Mouse (Mus musculus) midbrain, embryonic 15.5 days (tissue): ENCODE measurements at regions not wholly inside any gene's neighbourhood (a gene's known extent, or its start where the extent isn't known, plus 50 kb on each side); places are given as distances from the start of the nearest gene placed in this dataset.

Source experiments
- ATAC-seq: fragments of 200-750 bp; cut with Nextera tagmentation; replicated peaks from 2 replicates; pipeline ENCODE4 v1.8.0; 2017; ENCODE audit warnings: moderate TSS enrichment
- H3K27ac ChIP-seq: fragments of 300-500 bp; sonication (generic); 2 replicates; pipeline ENCODE4 v1.5.1; 2015; ENCODE audit warnings: mild to moderate bottlenecking, inconsistent platforms
- H3K27me3 ChIP-seq: fragments of 300-500 bp; sonication (generic); replicated peaks from 2 replicates; pipeline ENCODE4 v1.6.1; 2015; ENCODE audit warnings: inconsistent platforms
- H3K36me3 ChIP-seq: fragments of 300-500 bp; sonication (generic); replicated peaks from 2 replicates; pipeline ENCODE4 v1.6.1; 2015; ENCODE audit warnings: inconsistent platforms
- H3K4me1 ChIP-seq: fragments of 300-500 bp; sonication (generic); 2 replicates; pipeline ENCODE4 v1.6.1; 2015; ENCODE audit warnings: inconsistent platforms
- H3K4me2 ChIP-seq: fragments of 300-500 bp; sonication (generic); 2 replicates; pipeline ENCODE4 v1.6.1; 2015; ENCODE audit warnings: inconsistent platforms, mild to moderate bottlenecking, moderate library complexity
- H3K4me3 ChIP-seq: fragments of 300-500 bp; sonication (generic); 2 replicates; pipeline ENCODE4 v1.5.1; 2015; ENCODE audit warnings: mild to moderate bottlenecking, inconsistent platforms
- H3K9ac ChIP-seq: fragments of 300-500 bp; sonication (generic); 2 replicates; pipeline ENCODE4 v1.6.1; 2015; ENCODE audit warnings: mild to moderate bottlenecking, inconsistent platforms
- H3K9me3 ChIP-seq: fragments of 300-500 bp; sonication (generic); 2 replicates; pipeline ENCODE4 v1.6.1; 2016; ENCODE audit warnings: inconsistent platforms
- WGBS: fragments of 180-500 bp; shearing (Covaris S2); methylation state at CpG from one replicate; pipeline ENCODE4 v1.1.7; 2015; ENCODE audit warnings: mixed read lengths; 5-methylcytosine and 5-hydroxymethylcytosine counted together

DNA sequence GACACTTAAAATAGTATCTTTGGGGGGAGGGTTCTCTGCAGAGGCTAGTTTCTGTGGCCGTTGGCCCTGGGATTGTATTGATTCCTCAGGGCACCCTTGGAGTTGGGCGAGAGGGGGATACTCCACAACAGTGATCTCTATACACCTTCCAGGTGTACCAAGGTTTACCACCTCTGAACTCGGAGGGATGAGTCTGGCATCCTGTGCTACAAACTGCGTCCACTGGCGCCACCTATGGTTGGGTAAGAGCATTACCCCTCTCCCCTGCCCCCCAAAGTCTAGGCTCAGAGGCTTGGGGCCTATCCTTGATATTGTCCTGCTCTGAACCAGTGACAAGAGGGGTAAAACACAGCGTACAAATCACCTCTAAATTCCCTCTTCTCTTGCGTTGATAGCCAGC, 62.2 kb downstream of the Gm17728 start:
- H3K4me3 ChIP-seq: no peak overlapping the region
- H3K27ac ChIP-seq: no peak overlapping the region
- H3K27me3 ChIP-seq: no peaks in the 10 kb centered on the region
- no peak overlapping the region for H3K4me2 ChIP-seq
- no peaks in the 10 kb centered on the region for H3K36me3 ChIP-seq
- H3K9me3 ChIP-seq: no peaks in the 10 kb centered on the region
- WGBS: 66% methylated on average over 7 of the region's 7 CpGs
- H3K9ac ChIP-seq: no peak overlapping the region
- no peak for ATAC-seq
- H3K4me1 ChIP-seq: no peaks in the 10 kb centered on the region

DNA sequence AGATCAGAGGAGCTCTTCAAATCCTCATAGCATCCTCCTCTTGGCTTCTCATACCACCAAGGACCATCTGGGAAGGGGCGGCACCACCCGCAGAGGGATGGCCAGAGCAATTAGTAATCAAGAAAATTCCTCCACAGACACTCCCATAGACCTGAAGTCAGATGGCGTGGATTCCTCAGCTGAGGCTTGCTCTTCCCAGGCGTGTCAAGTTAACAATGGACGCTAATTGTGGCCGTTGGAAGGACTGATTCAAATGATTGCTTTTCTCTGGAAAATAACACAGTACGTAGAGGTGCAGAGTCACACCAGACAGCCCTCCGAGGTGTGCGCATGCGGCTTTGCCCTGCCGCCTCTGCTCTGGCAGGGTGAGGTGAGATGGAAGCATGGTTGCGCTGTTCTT, 62.7 kb downstream of the Gm17728 start:
- H3K4me1 ChIP-seq: no peaks in the 10 kb centered on the region
- H3K4me2 ChIP-seq: no peak overlapping the region
- H3K4me3 ChIP-seq: no peak overlapping the region
- H3K36me3 ChIP-seq: no peaks in the 10 kb centered on the region
- no peak overlapping the region for H3K27ac ChIP-seq
- H3K27me3 ChIP-seq: no peaks in the 10 kb centered on the region
- WGBS: 71% methylated on average over 12 of the region's 12 CpGs
- no peak overlapping the region for H3K9ac ChIP-seq
- no peaks in the 10 kb centered on the region for H3K9me3 ChIP-seq
- no peak for ATAC-seq

DNA sequence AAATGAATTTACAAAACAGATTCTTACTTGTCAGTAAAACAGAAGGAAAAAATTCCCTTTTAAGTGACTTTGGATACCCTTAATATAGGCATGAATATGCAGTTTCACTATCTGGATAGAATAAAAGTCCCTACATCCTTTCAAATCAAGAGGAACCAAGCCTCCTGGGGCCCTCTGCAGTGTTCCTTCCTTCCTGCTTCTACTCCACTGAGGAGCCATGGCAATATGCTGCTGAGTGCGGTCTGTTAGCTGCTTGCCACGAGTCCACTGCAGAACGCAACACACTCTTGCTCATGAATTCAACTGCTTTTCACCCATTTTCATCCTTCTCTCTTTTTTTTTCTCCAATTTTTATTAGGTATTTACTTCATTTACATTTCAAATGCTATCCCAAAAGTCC, 107.5 kb downstream of the Gm17728 start:
- WGBS: 77% methylated on average over 3 of the region's 3 CpGs

DNA sequence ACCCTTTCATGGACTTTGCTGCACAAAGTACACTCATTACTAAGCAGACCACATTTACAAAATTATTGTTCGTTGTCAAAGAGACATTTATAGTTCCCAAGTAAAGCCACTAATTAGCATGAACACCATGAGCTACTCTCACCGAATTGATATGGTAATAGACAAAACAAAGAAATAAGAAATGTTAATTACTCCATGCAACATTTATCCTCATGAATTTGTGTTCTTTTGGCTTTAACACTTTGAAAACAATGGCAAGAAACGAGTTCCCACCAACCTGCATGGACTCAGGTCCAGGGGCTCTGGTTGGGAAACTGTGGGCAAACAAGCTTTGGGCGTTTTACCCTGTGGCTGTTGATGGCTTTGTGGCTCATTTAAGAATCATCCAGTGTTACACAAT, 114.2 kb downstream of the Gm17728 start:
- H3K4me1 ChIP-seq: no peaks in the 10 kb centered on the region
- H3K4me2 ChIP-seq: no peak overlapping the region
- WGBS: 32% methylated on average over 4 of the region's 4 CpGs
- H3K27me3 ChIP-seq: no peaks in the 10 kb centered on the region
- no peak overlapping the region for H3K27ac ChIP-seq
- H3K9ac ChIP-seq: no peak overlapping the region
- no peak overlapping the region for H3K4me3 ChIP-seq
- H3K36me3 ChIP-seq: no peaks in the 10 kb centered on the region
- ATAC-seq: no peak
- H3K9me3 ChIP-seq: no peaks in the 10 kb centered on the region

More for the DNA sequence above, 107.5 kb downstream of the Gm17728 start:
- no peak overlapping the region for H3K27ac ChIP-seq
- H3K36me3 ChIP-seq: no peaks in the 10 kb centered on the region
- no peak for ATAC-seq
- no peak overlapping the region for H3K4me2 ChIP-seq
- no peak overlapping the region for H3K9ac ChIP-seq
- no peaks in the 10 kb centered on the region for H3K4me1 ChIP-seq
- no peak overlapping the region for H3K4me3 ChIP-seq
- H3K27me3 ChIP-seq: no peaks in the 10 kb centered on the region
- H3K9me3 ChIP-seq: no peaks in the 10 kb centered on the region

DNA sequence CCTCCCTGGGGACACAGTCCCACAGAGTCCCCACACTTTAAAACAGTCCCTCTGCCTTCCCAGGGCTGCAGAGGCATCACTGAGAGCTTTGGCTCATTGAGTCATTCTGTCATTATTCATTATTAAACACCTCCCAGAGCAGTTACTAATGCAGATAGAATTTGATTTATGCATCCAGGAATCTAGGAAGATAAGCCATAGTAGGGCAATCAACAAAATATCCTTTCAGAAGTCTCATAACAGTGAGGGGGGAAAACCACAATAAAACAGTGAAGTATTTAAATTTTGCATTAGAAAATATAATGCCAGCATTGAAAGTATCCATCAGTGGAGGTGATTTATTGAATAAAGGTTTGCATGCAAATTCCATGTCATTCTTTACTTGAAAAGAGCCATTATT, 116.5 kb downstream of the Gm17728 start:
- no peaks in the 10 kb centered on the region for H3K9me3 ChIP-seq
- H3K9ac ChIP-seq: no peak overlapping the region
- H3K36me3 ChIP-seq: no peaks in the 10 kb centered on the region
- H3K4me1 ChIP-seq: peaks cover 4% of the 10 kb centered on the region; the same call in 1 of the 2 replicates
- H3K27ac ChIP-seq: no peak overlapping the region
- ATAC-seq: no peak
- no peak overlapping the region for H3K4me3 ChIP-seq
- no peak overlapping the region for H3K4me2 ChIP-seq
- H3K27me3 ChIP-seq: no peaks in the 10 kb centered on the region

DNA sequence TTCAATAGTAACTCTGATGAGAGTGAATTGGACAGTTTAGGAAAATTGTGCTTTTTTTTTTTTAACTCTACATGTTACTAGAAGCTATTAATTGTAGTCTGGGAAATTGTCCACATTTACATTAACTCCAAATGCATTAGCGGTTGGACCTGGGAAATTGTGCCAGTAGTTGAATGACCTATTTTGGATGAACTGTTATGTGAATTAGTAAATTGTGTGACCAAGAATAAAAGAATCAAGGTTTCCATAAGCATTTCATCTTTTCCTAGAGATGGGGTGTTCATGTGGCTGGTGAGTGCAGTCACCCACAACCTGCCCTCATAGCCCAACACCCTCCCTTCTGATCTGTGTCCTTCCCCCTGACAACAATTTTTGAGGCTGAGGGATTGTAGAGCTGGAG, 118.3 kb downstream of the Gm17728 start:
- Histone ChIP-seq H3K9me3 (no peaks in the 10 kb centered on the region), H3K27ac (no peak overlapping the region), H3K36me3 (no peaks in the 10 kb centered on the region), H3K9ac (no peak overlapping the region), H3K27me3 (no peaks in the 10 kb centered on the region), H3K4me2 (no peak overlapping the region), H3K4me1 (peaks cover 4% of the 10 kb centered on the region; the same call in 1 of the 2 replicates), H3K4me3 (no peak overlapping the region)
- ATAC-seq: no peak
- 98% methylated on average over 1 of the region's 1 CpGs for WGBS

DNA sequence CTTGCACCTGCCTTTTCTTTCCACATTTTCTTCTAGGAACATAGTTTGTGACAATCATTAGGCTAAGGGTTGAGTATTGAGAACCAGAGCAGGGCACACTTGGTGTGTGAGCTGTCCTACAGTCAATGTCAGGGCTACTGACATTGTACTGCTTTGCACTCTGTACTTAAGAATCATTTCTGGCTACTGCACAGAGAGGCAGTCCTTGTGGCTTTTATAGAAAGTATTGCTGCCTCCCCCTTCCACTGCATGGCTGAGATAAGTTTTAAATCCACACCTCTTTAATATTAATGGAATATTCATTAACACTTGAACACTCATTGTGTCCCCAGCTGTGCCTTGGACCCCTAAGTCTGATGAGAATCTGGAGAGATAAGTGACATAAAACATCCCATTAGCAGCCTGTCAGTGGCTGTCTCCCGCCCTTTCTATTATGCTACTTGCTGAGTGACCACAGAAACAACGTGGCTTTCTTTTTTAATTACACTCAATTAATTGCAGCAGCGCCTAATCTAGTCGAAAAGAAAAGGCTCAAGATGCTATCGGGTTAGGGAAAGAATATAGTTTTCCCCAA, 121.5 kb downstream of the Gm17728 start:
- H3K27me3 ChIP-seq: no peaks in the 10 kb centered on the region
- H3K27ac ChIP-seq: 0 out of 2 replicates have a peak overlapping the region, but pooled peaks have one; percentile 11
- no peak overlapping the region for H3K4me3 ChIP-seq
- H3K4me1 ChIP-seq: peaks cover 4% of the 10 kb centered on the region; the same call in 1 of the 2 replicates
- H3K9me3 ChIP-seq: no peaks in the 10 kb centered on the region
- 36% methylated on average over 5 of the region's 5 CpGs for WGBS
- H3K36me3 ChIP-seq: no peaks in the 10 kb centered on the region
- 0 out of 2 replicates have a peak, but pooled peaks have one; percentile 45 for ATAC-seq
- no peak overlapping the region for H3K9ac ChIP-seq
- no peak overlapping the region for H3K4me2 ChIP-seq

DNA sequence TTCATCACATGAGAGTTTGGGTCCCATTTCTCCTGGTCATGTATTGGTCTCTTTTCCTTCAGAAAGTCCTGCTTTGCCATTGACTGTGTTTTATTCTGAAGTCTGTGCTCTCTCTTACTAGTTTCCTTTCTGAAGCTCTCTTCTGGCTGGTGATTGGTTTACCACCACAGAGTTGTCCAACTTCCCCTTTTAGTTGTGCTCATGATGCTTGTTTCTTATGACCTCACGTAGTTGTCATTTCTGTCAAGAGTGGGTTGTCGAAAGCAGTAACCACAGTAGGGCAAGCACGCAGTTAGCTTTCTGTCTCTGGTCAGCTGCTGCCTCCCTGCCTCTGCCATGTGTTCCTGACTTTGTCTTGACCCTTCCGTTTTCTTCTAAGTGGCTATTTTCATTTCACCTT, 112.0 kb downstream of the Pabpc6 start:
- no peak overlapping the region for H3K27ac ChIP-seq
- H3K4me1 ChIP-seq: no peaks in the 10 kb centered on the region
- H3K27me3 ChIP-seq: no peaks in the 10 kb centered on the region
- no peaks in the 10 kb centered on the region for H3K9me3 ChIP-seq
- no peak overlapping the region for H3K4me2 ChIP-seq
- no peak overlapping the region for H3K4me3 ChIP-seq
- no peak overlapping the region for H3K9ac ChIP-seq
- WGBS: 90% methylated on average over 4 of the region's 4 CpGs
- no peaks in the 10 kb centered on the region for H3K36me3 ChIP-seq
- no peak for ATAC-seq

DNA sequence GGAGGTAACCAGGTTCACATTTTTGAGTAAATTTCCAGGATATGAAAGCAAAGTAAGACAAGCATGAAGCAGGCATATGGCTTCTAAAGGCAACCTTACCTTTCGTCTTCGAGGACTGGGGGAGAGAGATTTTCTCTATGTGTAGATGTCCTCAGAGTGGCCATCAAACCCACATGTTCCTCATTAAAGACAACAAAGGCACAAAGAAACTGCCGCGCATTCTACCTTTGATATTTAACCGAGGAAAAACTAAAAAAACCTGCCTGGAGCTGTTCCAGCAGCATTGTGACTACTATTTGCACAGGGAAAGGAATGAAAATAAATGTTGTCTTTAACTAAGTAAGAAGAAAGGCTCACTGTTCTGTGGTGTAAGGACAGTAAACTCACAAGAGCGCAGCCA, 102.7 kb downstream of the Pabpc6 start:
- ATAC-seq: no peak
- Histone ChIP-seq H3K4me2 (no peak overlapping the region), H3K27ac (no peak overlapping the region), H3K36me3 (no peaks in the 10 kb centered on the region), H3K27me3 (no peaks in the 10 kb centered on the region), H3K9me3 (no peaks in the 10 kb centered on the region), H3K4me3 (no peak overlapping the region), H3K4me1 (no peaks in the 10 kb centered on the region), H3K9ac (no peak overlapping the region)
- WGBS: 56% methylated on average over 6 of the region's 6 CpGs

DNA sequence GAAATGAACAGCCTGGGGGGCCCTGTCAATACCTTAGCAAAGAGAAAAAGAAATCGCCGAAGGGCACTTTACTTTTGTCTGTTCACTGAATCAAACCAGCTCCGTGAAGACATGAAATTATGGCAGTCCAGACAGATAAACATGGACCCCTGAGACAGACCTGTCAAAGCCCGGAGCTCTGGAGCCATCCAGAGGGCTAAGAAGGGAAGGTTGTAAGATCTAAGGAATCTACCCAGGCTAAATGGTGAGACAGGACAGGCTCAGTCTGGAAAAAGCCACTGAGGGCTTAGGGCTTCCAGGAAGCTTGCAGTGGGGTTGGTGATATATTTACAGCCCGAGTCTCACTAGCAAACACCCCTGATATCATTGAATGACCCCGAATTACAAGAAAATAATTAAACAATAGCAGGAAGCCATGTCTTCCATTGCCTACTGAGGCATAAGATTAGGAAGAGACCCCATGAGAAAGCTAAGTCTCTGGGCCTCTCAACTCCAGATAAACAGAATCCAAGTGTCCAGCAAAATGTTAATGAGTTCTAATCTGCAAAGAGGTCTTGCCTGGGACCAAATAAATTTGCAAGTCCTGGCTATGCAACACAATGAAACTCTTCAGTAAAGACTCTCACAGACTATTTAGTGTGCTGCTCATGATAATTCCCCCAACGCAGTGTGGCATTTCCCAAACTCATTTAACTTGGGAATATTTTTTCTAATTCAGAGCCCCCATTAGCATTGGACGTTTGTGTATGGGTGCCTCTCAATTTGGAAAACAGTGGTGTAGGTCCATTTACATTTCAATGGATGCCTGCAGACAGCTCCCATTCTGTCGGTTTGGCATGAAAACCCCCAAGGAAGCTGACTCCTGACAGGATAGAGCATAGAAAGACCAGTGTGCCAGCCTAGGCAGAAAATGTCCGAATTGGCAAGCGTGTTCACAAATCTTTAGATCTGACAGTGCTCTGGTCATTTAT, 89.8 kb downstream of the Pabpc6 start:
- Histone ChIP-seq H3K9ac (no peak overlapping the region), H3K27ac (peak overlapping the region; percentile 69), H3K4me2 (no peak overlapping the region), H3K36me3 (no peaks in the 10 kb centered on the region), H3K4me3 (no peak overlapping the region), H3K27me3 (no peaks in the 10 kb centered on the region), H3K4me1 (peaks cover 17% of the 10 kb centered on the region), H3K9me3 (no peaks in the 10 kb centered on the region)
- peak; percentile 91 for ATAC-seq
- 7% methylated on average over 11 of the region's 11 CpGs for WGBS

DNA sequence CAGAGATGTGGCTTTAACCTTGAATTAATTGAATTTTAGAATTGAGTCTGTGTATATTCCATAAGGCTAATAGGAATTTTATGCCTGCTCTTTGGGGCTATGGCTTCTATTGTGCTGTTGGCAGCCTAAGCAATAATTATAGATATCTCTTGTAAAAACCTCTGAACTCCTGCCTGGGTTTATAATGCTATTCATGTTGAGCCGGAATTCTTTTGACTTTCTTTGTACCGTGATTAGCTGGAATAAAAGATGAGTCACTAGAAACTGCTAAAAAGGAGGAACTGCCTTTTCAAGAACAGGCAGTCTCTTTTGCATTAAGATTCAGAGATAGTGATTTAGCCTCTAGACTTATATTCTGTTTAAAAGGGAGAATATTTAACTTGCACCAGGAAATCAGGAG, 71.4 kb downstream of the Pabpc6 start:
- no peaks in the 10 kb centered on the region for H3K36me3 ChIP-seq
- H3K4me3 ChIP-seq: no peak overlapping the region
- no peaks in the 10 kb centered on the region for H3K9me3 ChIP-seq
- 22% methylated on average over 2 of the region's 2 CpGs for WGBS
- H3K4me1 ChIP-seq: no peaks in the 10 kb centered on the region
- H3K27me3 ChIP-seq: no peaks in the 10 kb centered on the region
- H3K27ac ChIP-seq: no peak overlapping the region
- H3K4me2 ChIP-seq: no peak overlapping the region
- no peak for ATAC-seq
- H3K9ac ChIP-seq: no peak overlapping the region

DNA sequence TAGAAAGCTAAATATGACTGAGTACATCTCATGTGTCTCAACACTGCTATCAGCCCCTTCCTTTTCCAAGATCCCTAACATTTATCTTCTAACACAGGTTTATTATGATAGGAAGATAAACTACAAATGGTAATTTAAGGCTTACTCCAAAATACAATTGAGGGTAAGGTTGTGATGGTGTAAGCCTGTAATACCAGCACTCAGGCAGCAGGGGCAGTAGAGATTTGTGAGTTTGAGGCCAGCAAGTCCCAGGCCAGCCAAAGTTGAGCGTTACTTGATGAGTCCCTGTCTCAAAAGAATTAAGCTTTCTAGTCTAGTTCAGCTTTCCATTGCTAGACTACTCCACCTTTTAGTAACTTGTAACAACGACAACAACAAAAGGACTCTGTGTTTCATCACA, 69.1 kb downstream of the Pabpc6 start:
- Histone ChIP-seq H3K4me1 (no peaks in the 10 kb centered on the region), H3K9me3 (no peaks in the 10 kb centered on the region), H3K9ac (no peak overlapping the region), H3K27me3 (no peaks in the 10 kb centered on the region), H3K36me3 (no peaks in the 10 kb centered on the region), H3K4me3 (no peak overlapping the region), H3K27ac (no peak overlapping the region), H3K4me2 (no peak overlapping the region)
- WGBS: 84% methylated on average over 2 of the region's 2 CpGs
- no peak for ATAC-seq
